Mouse (Mus musculus): Measurements from ENCODE around the gene Olfr223. TPM values are rescaled to one million over a fixed set of nuclear protein-coding genes. Genes with fewer than 3 reads are reported as not detected.

Olfr223 gene
- total RNA-seq, 2 experiments from 2014 or later, result not detected

Other genes starting within 250 kb of the Olfr223 start
- not detected in 2 replicates for gene Prss38, start 217.6 kb downstream of the Olfr223 start, total RNA-seq (2014; fragmentation: Nextera tagmentation)
- gene Prss38, start 217.6 kb downstream of the Olfr223 start, total RNA-seq (2017), result not detected in 2 replicates
- 10.2 and 12.8 TPM in 2 replicates for gene Jmjd4, start 143.2 kb downstream of the Olfr223 start, total RNA-seq (2014; fragmentation: Nextera tagmentation)
- gene Jmjd4, start 143.2 kb downstream of the Olfr223 start, total RNA-seq (2017), result 7.4 and 10.3 TPM in 2 replicates
- 8.7 and 11.5 TPM in 2 replicates for gene Snap47, start 142.1 kb downstream of the Olfr223 start, total RNA-seq (2014; fragmentation: Nextera tagmentation)
- 9.0 and 9.6 TPM in 2 replicates for gene Snap47, start 142.1 kb downstream of the Olfr223 start, total RNA-seq (2017)
- 2.0 and 2.6 TPM in 2 replicates for gene Zfp867, start 120.8 kb downstream of the Olfr223 start, total RNA-seq (2014; fragmentation: Nextera tagmentation)
- 2.2 and 2.7 TPM in 2 replicates for gene Zfp867, start 120.8 kb downstream of the Olfr223 start, total RNA-seq (2017)
- 23.0 and 24.9 TPM in 2 replicates for gene Zkscan17, start 66.5 kb downstream of the Olfr223 start, total RNA-seq (2014; fragmentation: Nextera tagmentation)
- gene Zkscan17, start 66.5 kb downstream of the Olfr223 start, total RNA-seq (2017), result 10.4 and 17.5 TPM in 2 replicates
- gene Nlrp3, start 51.7 kb downstream of the Olfr223 start, total RNA-seq (2014; fragmentation: Nextera tagmentation), result not detected in 2 replicates
- gene Nlrp3, start 51.7 kb downstream of the Olfr223 start, total RNA-seq (2017), result 0.30 TPM in 1 of 2 replicates, not detected in the other
- gene Olfr222, start 17.1 kb downstream of the Olfr223 start, total RNA-seq (2014; fragmentation: Nextera tagmentation), result not detected in 2 replicates
- not detected in 2 replicates for gene Olfr222, start 17.1 kb downstream of the Olfr223 start, total RNA-seq (2017)
- gene Mprip, start 68.0 kb upstream of the Olfr223 start, total RNA-seq (2014; fragmentation: Nextera tagmentation), result 53.1 and 65.7 TPM in 2 replicates
- 71.1 and 75.5 TPM in 2 replicates for gene Mprip, start 68.0 kb upstream of the Olfr223 start, total RNA-seq (2017)
- 2.6 and 2.8 TPM in 2 replicates for gene Pld6, start 194.4 kb upstream of the Olfr223 start, total RNA-seq (2014; fragmentation: Nextera tagmentation)
- 1.4 and 2.1 TPM in 2 replicates for gene Pld6, start 194.4 kb upstream of the Olfr223 start, total RNA-seq (2017)
- gene Flcn, start 216.7 kb upstream of the Olfr223 start, total RNA-seq (2014; fragmentation: Nextera tagmentation), result 25.4 and 31.1 TPM in 2 replicates
- gene Flcn, start 216.7 kb upstream of the Olfr223 start, total RNA-seq (2017), result 17.0 and 21.1 TPM in 2 replicates
- 19.6 and 21.9 TPM in 2 replicates for gene Nt5m, start 246.2 kb upstream of the Olfr223 start, total RNA-seq (2014; fragmentation: Nextera tagmentation)
- gene Nt5m, start 246.2 kb upstream of the Olfr223 start, total RNA-seq (2017), result 16.6 and 26.9 TPM in 2 replicates
- gene Cops3, start 246.5 kb upstream of the Olfr223 start, total RNA-seq (2014; fragmentation: Nextera tagmentation), result 171 and 212 TPM in 2 replicates
- 224 and 228 TPM in 2 replicates for gene Cops3, start 246.5 kb upstream of the Olfr223 start, total RNA-seq (2017)

Measured in megakaryocyte-erythroid progenitor cell, adult 5-6 weeks (primary cell).